Mouse (Mus musculus): ENCODE measurements around the gene Cd247. TPM values are rescaled to one million over a fixed set of nuclear protein-coding genes. Genes with fewer than 3 reads are reported as not detected.

Cd247 gene
- total RNA-seq, 2 experiments from 2014 or later, result not detected

GRCm38 (mm10) chr1:165763635-165764372, 24.7 kb upstream of the Cd247 start, which contains the start of gene Creg1:
TSS of gene Creg1 (plus strand) at chr1:165763746.
- H3K27ac ChIP-seq, result peak within 1 kb of the TSS; percentile 81
- DNase-seq (ENCODE audit: extremely low spot score in 1 of 2, low spot score in 2 of 2), result peak; percentile 92 to 94
- peak within 1 kb of the TSS; percentile 95 for H3K4me3 ChIP-seq
- TF ChIP-seq CTCF (IDR thresholded peaks at IDR 0.05), result no peak
- intact Hi-C loops (cut with DNase I), result no loop called here

GRCm38 (mm10) chr1:165764571-165764970, 23.9 kb upstream of the Cd247 start:
- intact Hi-C loops (cut with DNase I), result no loop called here
- Histone ChIP-seq H3K27ac (no peak overlapping the region), H3K4me3 (peak overlapping the region; percentile 95)
- DNase-seq (ENCODE audit: extremely low spot score in 1 of 2, low spot score in 2 of 2), result no peak
- no peak for TF ChIP-seq CTCF (IDR thresholded peaks at IDR 0.05)

- TF ChIP-seq CTCF (IDR thresholded peaks at IDR 0.05), result no peak
- intact Hi-C loops (cut with DNase I), result no loop called here
- no peak for DNase-seq (ENCODE audit: extremely low spot score in 1 of 2, low spot score in 2 of 2)
- H3K4me3 ChIP-seq, result no peak overlapping the region
- H3K27ac ChIP-seq, result no peak overlapping the region
Measured at GRCm38 (mm10) chr1:165765041-165765440, 23.4 kb upstream of the Cd247 start.

GRCm38 (mm10) chr1:165765651-165766294, 22.7 kb upstream of the Cd247 start:
- no peak for DNase-seq (ENCODE audit: extremely low spot score in 1 of 2, low spot score in 2 of 2)
- intact Hi-C loops (cut with DNase I), result no loop called here
- TF ChIP-seq CTCF (IDR thresholded peaks at IDR 0.05), result no peak
- H3K27ac ChIP-seq, result no peak overlapping the region
- H3K4me3 ChIP-seq, result no peak overlapping the region

- H3K4me3 ChIP-seq, result no peak overlapping the region
- TF ChIP-seq CTCF (IDR thresholded peaks at IDR 0.05), result no peak
- intact Hi-C loops (cut with DNase I), result no loop called here
- no peak for DNase-seq (ENCODE audit: extremely low spot score in 1 of 2, low spot score in 2 of 2)
- H3K27ac ChIP-seq, result no peak overlapping the region
Measured at GRCm38 (mm10) chr1:165766295-165766890, 22.1 kb upstream of the Cd247 start.

- TF ChIP-seq CTCF (IDR thresholded peaks at IDR 0.05), result no peak
- intact Hi-C loops (cut with DNase I), result no loop called here
- DNase-seq (ENCODE audit: extremely low spot score in 1 of 2, low spot score in 2 of 2), result no peak
Measured at GRCm38 (mm10) chr1:165768894-165769512, 19.5 kb upstream of the Cd247 start.

GRCm38 (mm10) chr1:165770181-165770759, 18.2 kb upstream of the Cd247 start:
- Histone ChIP-seq H3K4me3 (no peak overlapping the region), H3K27ac (no peak overlapping the region)
- no peak for DNase-seq (ENCODE audit: extremely low spot score in 1 of 2, low spot score in 2 of 2)
- no peak for TF ChIP-seq CTCF (IDR thresholded peaks at IDR 0.05)
- intact Hi-C loops (cut with DNase I), result loop anchor here (5.0 kb wide), 1 partner anchor 592 kb away; no protein-coding TSS in a partner anchor

More at GRCm38 (mm10) chr1:165768894-165769512, 19.5 kb upstream of the Cd247 start:
- H3K27ac ChIP-seq, result no peak overlapping the region
- H3K4me3 ChIP-seq, result no peak overlapping the region

GRCm38 (mm10) chr1:165771491-165771897, 17.0 kb upstream of the Cd247 start:
- intact Hi-C loops (cut with DNase I), result loop anchor here (5.0 kb wide), 1 partner anchor 591 kb away; no protein-coding TSS in a partner anchor
- peak; percentile 62 to 72 for DNase-seq (ENCODE audit: extremely low spot score in 1 of 2, low spot score in 2 of 2)
- peak; percentile 88 for TF ChIP-seq CTCF (IDR thresholded peaks at IDR 0.05)
- no peak overlapping the region for H3K4me3 ChIP-seq
- H3K27ac ChIP-seq, result no peak overlapping the region

- no peak for TF ChIP-seq CTCF (IDR thresholded peaks at IDR 0.05)
- DNase-seq (ENCODE audit: extremely low spot score in 1 of 2, low spot score in 2 of 2), result no peak
- Histone ChIP-seq H3K4me3 (no peak overlapping the region), H3K27ac (no peak overlapping the region)
- intact Hi-C loops (cut with DNase I), result loop anchor here (5.0 kb wide), 1 partner anchor 590 kb away; no protein-coding TSS in a partner anchor
Measured at GRCm38 (mm10) chr1:165771998-165772397, 16.5 kb upstream of the Cd247 start.

- Histone ChIP-seq H3K27ac (no peak overlapping the region), H3K4me3 (no peak overlapping the region)
- TF ChIP-seq CTCF (IDR thresholded peaks at IDR 0.05), result peak; percentile 82
- DNase-seq (ENCODE audit: extremely low spot score in 1 of 2, low spot score in 2 of 2), result peak in 1 of 2 experiments; percentile 38
- intact Hi-C loops (cut with DNase I), result loop anchor here (2.0 kb wide), 2 partner anchors 191 to 377 kb away; no protein-coding TSS in a partner anchor
Measured at GRCm38 (mm10) chr1:165775518-165776294, 12.8 kb upstream of the Cd247 start.

Data from left cerebral cortex, adult 2 months (tissue).